Mouse (Mus musculus) heart, postnatal 36 days (tissue): Measurements from ENCODE around the gene Grb10. TPM values are rescaled to one million over a fixed set of nuclear protein-coding genes. Genes with fewer than 3 reads are reported as not detected.

Experiments used
- DNase-seq, 2 experiments: peaks; one replicate each; pipeline ENCODE4 v3.0.0; 2021 to 2022
- intact Hi-C: fragments of 180-260 bp; cut with DNase I; formaldehyde crosslinking; loops from one replicate; pipeline ENCODE4 v1.15.1; 2025
- total RNA-seq, 2 experiments: library from RNA; stranded (reverse); gene quantifications; 2 replicates each; pipeline ENCODE4 v1.2.3; 2021

Grb10 gene
- total RNA-seq, result 100 to 1,000 TPM in 1 of 2 experiments, 10 to 100 TPM in 1; 66.6 to 110 TPM

DNA sequence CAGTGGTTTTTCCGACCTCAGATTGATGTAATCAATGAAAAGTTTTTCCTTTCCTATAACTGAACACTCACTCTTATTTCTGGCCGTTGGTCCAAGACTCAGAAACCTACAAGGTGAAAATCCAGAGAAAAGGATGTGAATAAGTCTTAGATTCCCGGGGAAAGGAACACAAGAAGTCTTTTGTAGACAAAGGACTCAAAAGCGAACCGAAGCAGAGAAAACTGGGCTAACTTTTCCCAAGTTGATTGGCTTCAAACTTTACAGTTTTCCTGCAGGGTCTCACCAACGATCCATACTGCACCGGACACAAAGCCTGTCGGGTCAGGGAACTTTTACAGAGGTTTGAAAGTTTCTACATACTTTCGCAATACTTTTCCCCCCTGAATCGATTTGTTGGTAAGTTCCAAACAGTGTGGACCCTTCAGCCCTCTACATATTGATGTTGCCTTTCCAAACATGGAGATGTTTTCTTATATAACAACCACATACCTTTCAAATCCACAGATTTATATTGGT is at the start of gene Grb10:
TSS of gene Grb10 (minus strand) at position 214 of the 516 bp plus-strand sequence.
- intact Hi-C loops, result loop anchor here (5.0 kb wide), 1 partner anchor 56 kb away; no protein-coding TSS in a partner anchor
- DNase-seq, result no peak

DNA sequence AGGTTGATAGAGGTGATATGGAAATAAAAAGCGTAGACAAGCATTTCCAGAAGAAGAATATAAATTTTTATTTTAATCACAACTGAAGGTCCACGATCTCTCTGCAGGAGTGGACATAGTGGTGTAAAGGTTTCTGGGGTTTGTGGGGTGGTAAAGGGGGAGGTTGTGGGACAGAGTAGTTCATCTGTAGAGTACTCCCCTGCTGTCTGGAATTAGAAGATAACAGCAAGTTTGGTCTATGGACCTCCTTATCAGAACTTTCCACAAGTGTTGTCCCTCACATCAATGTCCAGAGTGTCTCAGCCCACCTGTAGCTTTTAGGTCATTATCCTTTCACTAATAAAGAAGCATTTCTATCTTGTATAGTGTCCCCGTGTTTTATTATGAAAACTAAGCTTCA is 43.2 kb upstream of the Grb10 start:
- intact Hi-C loops, result no loop called here
- no peak for DNase-seq

DNA sequence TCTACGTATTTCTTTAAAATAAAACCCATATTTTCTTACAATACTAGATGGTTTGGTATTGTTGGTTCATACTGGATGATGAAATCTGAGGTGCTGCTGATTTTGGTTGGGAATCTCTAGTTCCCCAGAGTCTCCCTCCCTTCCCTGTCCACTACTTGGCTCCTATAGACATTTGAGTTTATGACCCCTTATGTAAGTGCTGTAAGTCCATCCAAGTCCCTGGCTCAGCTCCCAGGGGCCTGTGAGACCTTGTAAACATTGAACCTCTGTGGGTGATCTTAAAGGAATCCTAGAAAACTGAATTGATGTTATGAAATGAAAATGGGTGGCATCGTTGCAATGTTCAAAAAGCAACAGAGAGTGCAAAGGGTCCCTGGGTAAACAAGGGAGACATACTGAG is 40.7 kb upstream of the Grb10 start:
- no peak for DNase-seq
- intact Hi-C loops, result no loop called here

DNA sequence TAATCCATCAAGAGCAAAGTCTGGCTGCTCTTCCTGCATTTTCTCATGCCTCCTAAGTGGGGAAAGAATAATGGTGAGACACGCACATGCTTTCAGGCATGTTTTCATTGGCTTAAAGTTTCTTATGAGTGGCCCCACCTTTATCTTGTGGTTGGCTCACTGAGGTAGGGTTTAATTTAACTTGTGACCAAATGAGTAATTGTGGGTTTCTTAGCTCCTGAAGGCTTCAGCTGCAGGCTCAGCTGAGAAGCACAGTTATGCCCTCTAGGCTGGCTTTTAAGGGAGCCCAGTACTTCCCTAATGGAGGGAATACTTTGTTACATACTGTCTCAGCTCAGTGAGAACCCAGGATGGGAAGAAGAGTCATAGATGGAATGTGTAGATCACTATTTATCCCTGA is 37.0 kb upstream of the Grb10 start:
- no peak for DNase-seq
- intact Hi-C loops, result no loop called here

DNA sequence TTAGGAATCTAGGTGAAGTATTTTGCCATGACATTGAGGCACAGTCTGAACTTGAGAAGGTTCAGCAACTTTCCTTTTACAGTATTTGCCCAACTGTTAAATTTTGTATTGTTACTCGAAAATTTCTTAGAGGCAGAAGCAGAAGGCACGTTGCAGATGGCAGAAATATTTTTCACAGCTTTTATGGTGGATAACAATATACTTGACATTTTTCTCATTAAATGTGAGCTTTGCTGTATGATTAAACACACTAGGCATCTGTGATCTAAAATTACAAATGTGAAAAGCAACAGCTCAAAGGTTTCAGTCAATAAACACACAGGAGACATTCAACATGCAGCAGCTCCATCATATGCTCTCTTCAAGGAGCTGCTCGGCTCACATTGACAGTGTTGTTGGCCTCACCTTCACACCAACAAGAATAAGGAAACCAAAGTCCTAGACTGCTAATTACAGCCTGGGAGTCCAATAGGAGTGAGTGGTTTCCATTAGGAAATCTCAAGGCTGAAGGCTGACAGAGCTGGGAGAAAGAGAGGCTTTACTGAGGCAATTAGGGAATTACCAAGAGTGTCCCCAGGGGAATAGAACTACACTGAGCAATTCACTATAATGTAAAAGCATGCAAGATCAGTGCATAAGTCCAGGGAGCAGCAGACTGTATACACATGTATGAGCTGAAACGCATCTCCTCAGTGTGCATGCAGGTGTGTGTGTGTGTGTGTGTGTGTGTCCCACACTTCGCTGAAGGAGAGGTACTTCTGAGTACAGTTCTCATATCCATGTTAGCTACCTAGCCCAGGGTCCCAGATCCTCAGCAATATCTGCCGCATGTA is 35.1 kb upstream of the Grb10 start:
- no peak for DNase-seq
- intact Hi-C loops, result no loop called here

DNA sequence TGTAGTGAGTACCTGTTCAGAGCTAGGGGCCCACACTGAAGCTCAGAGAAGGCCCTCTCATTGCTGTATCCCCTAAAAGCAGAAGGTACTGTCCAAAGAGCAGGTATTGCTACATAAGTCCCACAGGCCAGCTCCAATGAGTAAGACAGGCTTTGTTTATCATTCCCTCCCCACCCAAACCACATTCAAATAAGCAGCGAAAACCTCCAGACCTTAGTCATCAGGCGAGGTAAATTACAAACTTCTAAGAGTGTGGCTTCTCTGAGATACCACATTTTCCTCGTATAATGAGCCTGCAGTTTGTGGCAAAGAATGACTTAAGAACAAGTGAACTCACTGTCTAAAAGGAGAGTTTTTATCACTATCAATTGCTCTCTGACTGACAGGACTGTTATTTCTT is 33.8 kb upstream of the Grb10 start:
- DNase-seq, result no peak
- intact Hi-C loops, result no loop called here

DNA sequence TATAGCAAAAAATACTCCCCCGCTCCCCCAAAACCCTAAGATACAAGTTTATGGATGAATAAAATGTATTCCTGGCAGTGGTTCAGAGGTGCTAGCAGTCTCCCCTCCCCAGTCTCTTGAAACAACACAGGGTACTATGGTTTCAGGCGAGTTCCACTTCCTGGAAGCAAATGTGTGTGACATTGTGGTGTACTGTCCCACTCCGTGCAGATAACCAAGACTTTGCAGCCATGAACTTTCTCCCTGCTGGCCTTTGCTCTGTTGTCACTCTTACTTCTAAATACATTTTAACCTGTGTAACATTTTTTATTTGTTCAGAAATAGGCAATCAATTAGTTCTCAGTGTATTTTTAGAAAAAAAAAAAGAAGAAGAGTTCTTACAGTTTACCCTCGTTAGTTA is 20.5 kb upstream of the Grb10 start:
- intact Hi-C loops, result no loop called here
- DNase-seq, result no peak

DNA sequence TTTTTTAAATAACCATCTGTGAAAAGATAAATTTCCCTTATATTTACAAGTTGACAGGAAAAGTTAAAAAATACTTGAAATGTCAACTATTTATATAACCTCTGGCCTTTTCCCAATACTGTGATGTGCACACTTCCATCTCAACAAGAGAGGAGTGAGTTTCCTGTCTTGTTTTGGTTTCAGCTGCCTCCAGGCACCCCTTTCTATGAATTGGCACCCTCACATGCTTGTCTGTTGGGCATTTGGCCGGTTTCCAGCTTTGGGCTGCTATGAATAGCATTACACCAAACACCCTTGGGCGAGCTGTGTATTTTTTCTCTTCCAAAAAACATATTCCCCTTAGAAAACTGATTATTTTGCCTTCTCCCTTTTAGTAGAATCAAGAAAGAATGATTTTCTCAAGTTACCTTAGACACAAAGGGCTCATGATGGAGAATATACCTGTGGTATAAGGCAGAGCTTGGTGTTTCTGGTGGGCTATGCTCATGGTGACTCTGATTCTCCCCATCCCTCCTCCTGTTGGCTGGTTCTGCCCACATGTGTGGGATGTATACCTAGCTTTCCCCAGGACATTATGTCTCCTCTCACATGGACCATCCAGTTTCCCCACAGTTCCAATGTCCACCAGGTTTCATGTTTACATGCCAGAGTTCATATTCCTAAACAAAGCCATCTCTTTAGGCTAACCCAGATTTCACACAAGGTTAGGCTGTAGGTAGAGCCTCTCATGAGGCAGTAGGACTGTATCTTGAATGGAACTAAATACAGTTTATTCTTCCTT is 10.3 kb upstream of the Grb10 start:
- intact Hi-C loops, result no loop called here

DNA sequence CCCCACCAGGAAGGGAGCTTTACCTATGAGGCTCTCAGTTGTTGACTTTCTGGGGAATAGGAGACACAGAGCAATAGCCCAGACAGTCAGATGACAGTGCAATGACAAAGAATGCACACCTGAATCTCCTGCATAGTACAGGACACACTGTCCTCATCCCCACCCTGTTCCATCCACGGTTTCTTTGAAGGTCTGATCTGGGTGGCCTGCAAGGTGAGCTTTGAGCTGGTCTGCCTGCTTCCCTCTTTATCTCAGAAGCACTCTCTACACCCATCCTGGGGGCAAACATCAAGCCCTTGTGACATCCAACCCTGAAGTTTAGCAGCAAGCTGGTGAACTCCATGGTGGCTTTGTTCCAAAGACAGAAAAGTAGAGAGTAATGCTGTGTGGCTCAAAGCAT is 9.7 kb upstream of the Grb10 start:
- intact Hi-C loops, result no loop called here
- no peak for DNase-seq

More for the DNA sequence above, 10.3 kb upstream of the Grb10 start:
- peak in 1 of 2 experiments; percentile 38 for DNase-seq

DNA sequence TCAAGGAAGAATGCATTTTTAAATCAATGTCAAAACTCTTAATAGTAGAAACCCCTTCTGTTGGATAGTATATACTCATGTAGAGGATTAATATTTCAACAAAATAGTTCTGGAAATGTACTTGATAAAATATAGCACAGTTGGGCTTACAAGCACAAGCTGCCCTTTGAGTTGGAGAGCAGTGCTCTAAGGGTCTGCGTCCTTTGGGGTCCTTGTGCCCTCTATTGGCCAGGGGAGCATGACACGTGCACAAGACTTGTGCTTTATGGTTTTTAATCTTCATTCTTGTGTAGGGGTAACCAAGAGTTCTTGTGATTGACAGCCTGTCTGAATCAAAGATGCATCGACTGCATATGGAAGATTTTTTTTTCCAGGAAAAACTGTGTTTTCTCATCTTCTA is 5.8 kb upstream of the Grb10 start:
- intact Hi-C loops, result no loop called here
- DNase-seq, result no peak

DNA sequence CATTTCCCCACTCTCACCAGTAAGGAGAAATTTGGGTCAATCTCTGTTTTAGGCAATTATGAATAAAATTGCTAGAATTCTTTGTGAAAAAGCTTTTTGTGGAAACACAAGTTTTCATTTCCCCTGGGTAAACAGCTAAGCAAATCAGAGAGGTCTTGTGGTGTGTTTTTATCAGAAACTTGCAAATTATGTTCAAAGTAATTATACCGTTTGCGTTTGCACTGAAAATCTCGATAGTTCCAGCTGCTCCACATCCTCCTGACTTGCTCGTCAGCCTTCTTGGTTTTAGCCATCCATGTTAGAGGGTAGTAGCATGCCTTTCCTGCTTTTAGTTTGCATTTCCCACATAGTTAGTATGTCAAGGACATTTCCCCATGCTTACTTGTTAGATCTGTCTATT is 3.3 kb upstream of the Grb10 start:
- DNase-seq, result no peak
- intact Hi-C loops, result no loop called here

DNA sequence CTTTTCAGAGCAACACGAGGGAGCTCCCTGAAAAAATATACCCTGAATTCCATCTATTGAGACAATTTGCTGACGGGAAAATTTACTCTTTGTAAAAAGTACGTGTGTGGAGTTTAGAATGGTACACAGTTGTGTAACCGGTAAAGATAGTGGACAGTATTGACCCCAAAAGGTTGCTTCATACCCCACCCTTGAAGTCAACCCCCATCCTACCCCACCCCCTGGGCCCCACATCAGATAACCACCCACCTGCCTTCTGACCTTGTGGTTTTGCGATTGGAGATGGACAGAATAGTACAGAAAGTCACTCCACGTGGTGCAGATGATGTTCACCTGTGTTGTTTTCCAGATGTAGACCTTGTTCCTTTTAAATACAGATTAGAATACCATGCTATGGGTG is 2.9 kb upstream of the Grb10 start:
- intact Hi-C loops, result no loop called here
- no peak for DNase-seq

DNA sequence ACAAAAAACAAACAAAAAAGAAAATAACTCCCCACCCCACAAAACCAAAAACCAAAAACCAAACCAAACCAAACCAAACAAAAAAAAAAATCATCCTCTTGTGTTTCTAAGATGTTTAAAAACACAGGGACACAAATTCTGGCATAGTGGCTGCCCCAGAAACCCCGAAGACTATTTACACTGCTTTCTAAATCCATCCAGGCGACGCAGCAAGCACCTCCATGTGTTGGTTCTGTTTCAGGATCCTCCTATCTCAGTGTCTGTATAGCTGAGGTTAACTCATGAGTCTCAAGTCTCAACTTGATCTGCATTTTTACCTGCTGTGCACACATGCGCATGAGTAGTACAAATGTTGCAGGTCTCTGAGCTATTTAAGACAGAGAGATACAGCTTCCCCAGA is 1.9 kb upstream of the Grb10 start:
- no peak for DNase-seq
- intact Hi-C loops, result no loop called here

DNA sequence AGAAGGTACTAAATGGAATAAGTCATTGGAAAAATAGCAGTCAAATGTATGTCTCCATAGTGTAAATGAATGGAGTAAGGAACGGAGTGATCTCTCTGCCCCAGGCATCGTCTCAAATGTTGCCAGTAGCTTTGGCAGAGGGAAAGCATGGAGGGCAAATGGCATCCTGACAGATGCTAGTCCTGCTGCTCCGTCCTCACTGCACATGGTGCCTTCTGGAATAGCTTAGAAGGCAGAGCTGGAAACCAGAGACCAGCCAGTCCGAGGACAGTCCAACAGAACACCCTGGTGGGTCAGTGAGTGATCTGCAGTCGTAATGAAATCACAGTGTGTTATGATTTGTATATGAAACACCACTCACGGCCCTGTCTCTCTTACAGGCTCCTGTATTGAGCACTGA is 1.3 kb upstream of the Grb10 start:
- DNase-seq, result no peak
- intact Hi-C loops, result loop anchor here (5.0 kb wide), 1 partner anchor 57 kb away; no protein-coding TSS in a partner anchor

DNA sequence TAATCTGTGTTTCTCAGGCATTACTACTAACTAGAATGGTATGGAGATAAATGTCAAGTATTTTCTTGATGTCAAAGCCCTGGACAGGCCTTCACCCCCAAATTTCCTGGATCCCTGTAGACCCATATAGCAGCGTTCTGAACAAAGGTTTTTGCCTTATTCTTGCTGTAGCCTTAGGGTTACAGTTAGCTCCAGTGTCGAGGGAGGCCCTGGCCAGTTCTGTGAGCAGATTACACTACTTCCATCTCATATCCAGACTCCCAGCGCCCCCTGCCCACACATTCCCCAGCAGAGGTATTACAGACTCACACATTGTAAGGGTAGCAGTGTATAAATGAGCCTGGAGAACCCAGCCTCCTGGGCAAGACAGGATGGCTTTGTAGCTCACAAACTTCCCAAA is 615 bp upstream of the Grb10 start:
- intact Hi-C loops, result loop anchor here (5.0 kb wide), 1 partner anchor 57 kb away; no protein-coding TSS in a partner anchor
- no peak for DNase-seq

DNA sequence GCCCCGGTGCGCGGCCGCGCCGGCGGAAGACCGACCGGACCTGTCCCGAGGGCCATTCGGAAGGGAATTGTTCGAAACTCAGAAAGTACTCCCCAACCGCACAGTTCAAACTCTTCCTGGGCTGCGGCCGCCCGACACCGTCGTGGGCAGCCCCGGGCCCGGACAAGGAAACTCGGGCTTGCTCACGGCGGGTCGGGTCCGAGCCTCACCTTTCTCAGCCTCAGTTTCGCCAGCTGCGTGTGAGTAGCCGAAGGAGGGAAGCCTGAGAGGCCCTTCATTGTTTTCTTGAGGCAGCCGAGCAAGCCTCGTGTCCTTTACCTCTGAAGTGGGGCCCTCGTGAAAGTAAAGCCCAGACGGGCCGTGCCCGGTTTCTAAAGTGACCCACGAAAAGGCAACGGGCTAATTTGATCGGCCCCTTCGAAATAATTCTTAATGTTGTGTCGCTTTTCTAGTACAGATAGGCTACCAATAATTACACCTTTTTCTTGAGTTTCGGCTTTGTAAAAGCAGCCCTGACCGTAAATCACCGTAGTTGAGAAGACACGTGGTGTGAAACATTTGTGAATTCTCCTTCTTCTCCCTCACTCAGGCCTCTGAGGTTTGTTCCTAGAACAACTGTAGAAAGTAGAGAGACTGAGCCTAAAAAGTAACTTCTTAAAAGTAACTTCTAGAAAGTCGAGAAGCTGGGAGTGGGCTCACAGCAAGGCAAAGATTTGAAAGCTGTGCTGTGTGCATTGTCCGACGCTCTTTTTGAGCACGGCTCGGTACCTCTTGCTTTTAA is 604 bp downstream of the Grb10 start:
- intact Hi-C loops, result loop anchor here (2.0 to 5.0 kb wide), 2 partner anchors 56 to 219 kb away; no protein-coding TSS in a partner anchor
- DNase-seq, result peak; percentile 19 to 50

DNA sequence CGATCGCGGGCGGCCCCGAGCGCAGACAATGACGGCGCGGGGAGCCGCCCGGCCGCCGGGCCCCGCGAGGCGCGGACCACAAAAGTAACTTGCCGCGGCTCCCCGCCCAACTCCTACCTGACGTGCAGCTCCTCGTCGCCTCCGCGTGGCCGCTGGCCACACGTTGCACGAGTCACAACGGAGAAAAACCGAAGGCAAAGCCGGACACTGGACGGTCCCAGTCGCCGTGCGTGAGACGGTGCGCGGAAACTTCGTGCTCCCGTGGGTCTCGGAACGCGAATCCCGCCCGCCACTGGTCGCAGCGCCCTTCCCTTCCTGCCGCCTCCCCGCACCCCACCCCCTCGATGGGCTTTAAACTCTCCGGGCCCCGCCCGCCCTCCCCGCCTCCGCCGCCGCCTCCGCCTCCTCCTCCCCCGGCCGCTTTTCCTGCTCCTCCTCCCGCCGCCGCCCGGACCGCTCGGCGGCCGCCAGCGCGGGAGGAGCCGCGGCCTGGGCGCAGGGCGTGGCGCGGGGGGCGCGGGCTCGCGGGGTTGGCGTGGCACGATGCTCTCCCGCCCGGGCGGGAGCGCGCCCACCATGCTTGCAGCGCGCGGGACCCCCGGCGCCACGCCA is 1.3 kb downstream of the Grb10 start:
- peak; percentile 70 to 79 for DNase-seq
- intact Hi-C loops, result loop anchor here (2.0 to 5.0 kb wide), 2 partner anchors 55 to 218 kb away; no protein-coding TSS in a partner anchor

DNA sequence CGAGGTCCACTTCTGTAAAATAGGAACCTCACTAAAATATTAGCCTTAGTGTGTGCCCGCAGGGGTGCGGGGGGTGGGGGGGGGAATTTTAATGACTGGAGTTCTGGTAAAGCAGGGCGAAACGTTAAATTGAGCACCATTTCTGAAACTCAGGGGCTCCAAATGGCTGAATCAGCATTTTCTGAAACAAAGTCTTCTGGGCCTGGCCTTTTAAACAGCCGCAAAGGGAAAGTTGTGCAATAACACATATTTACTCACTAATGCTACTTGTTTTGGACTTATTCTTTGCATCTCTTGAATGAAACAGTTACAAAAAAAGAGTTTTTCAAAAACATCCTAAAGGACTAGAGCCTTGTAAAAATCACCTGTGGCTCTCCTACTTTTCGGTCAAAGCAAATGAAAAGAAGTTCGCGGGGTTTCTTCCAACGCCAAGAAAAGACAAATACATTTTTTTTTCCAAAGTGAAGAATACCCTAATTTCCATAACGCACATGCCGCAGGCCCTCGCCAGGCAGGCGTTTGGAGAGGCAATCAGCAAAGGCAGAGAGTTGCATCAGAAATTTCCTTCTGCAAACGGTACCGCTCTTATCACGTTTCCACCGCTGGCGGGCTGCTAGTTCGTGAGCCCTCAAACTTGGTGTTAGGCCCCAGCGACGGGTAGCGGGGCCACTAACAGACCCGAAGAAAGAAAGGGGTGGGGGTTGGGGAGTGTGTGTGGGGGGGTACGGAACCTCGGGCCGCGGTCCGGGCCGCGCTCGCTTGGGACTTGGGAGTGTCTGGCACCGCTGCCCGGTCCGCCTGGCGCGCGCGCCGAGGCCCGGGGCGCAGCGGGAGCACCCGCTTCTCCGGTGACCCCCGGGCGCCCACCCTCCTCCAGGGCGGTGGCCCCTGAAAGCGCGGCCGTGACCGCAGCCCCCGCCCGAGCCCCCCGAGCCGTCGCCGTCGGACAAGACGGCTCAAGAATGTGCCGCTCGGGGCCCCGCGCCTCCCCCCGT is 2.3 kb downstream of the Grb10 start:
- DNase-seq, result peak; percentile 10 to 40
- intact Hi-C loops, result loop anchor here (2.0 to 5.0 kb wide), 2 partner anchors 54 to 217 kb away; no protein-coding TSS in a partner anchor

DNA sequence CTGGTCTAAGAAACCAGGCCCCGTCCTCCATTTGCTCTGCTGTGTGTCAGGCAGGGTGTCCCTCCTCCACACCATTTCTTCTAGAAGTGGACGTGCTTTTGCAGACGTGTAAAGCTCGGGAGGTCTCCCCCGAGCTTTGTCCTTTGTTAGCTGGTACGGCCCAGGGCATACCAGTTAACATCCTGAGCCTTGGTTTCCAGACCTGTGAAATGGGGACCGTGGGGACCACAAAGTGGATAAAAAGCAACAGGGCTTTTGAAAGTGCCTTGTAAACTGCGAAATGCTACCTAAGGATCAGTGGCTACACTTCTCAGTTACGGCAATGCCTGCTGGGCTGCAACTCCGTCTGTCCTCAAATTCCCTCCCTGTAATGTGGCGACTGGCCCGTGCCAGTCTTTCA is 3.2 kb downstream of the Grb10 start:
- intact Hi-C loops, result loop anchor here (5.0 kb wide), 1 partner anchor 53 kb away; no protein-coding TSS in a partner anchor
- DNase-seq, result no peak
